Mouse (Mus musculus) adrenal gland, postnatal 36 days (tissue): Measurements from ENCODE around the gene Ankrd52. TPM values are rescaled to one million over a fixed set of nuclear protein-coding genes. Genes with fewer than 3 reads are reported as not detected.

ENCODE experiments used
- DNase-seq, 2 experiments: peaks; one replicate each; pipeline ENCODE4 v3.0.0; 2021; ENCODE audit warnings: mixed read lengths in 1 of 2
- total RNA-seq, 2 experiments: library from RNA; stranded (reverse); gene quantifications; 2 replicates each; pipeline ENCODE4 v1.2.3; 2021

The Ankrd52 gene
- total RNA-seq, 2 experiments from 2014 or later: 56.4 to 70.6 TPM

- DNase-seq: no peak
These were observed 7.3 kb upstream of the Ankrd52 start for GRCm38 (mm10) chr10:128369599-128369998.

- DNase-seq: no peak
These were observed 6.9 kb upstream of the Ankrd52 start for GRCm38 (mm10) chr10:128370021-128370420.

GRCm38 (mm10) chr10:128370601-128371000 lies 6.3 kb upstream of the Ankrd52 start:
- no peak for DNase-seq

GRCm38 (mm10) chr10:128372142-128372541 lies 4.8 kb upstream of the Ankrd52 start:
- DNase-seq: no peak

GRCm38 (mm10) chr10:128372989-128373748 lies 3.7 kb upstream of the Ankrd52 start:
- DNase-seq: no peak

- DNase-seq: peak in 1 of 2 experiments; percentile 19
These were observed 2.5 kb upstream of the Ankrd52 start for GRCm38 (mm10) chr10:128374393-128374792.

- DNase-seq: no peak
These were observed 838 bp upstream of the Ankrd52 start for GRCm38 (mm10) chr10:128376099-128376454.

GRCm38 (mm10) chr10:128377222-128377939 lies 466 bp downstream of the Ankrd52 start:
- peak; percentile 48 to 66 for DNase-seq

GRCm38 (mm10) chr10:128377940-128378448 lies 1.1 kb downstream of the Ankrd52 start:
- DNase-seq: no peak

GRCm38 (mm10) chr10:128378462-128378861 lies 1.5 kb downstream of the Ankrd52 start:
- DNase-seq: peak; percentile 54 to 63

GRCm38 (mm10) chr10:128379260-128379659 lies 2.3 kb downstream of the Ankrd52 start:
- DNase-seq: no peak

GRCm38 (mm10) chr10:128380565-128380964 lies 3.6 kb downstream of the Ankrd52 start:
- DNase-seq: no peak

- DNase-seq: no peak
These were observed 5.6 kb downstream of the Ankrd52 start for GRCm38 (mm10) chr10:128382482-128382881.

GRCm38 (mm10) chr10:128385902-128386301 lies 9.0 kb downstream of the Ankrd52 start:
- no peak for DNase-seq

GRCm38 (mm10) chr10:128388941-128389340 lies 12.0 kb downstream of the Ankrd52 start:
- no peak for DNase-seq

GRCm38 (mm10) chr10:128389570-128389969 lies 12.7 kb downstream of the Ankrd52 start:
- peak; percentile 85 to 86 for DNase-seq

- peak; percentile 69 to 74 for DNase-seq
These were observed 13.5 kb downstream of the Ankrd52 start for GRCm38 (mm10) chr10:128390366-128390765.

- no peak for DNase-seq
These were observed 14.9 kb downstream of the Ankrd52 start for GRCm38 (mm10) chr10:128391850-128392249.

- DNase-seq: no peak
These were observed 19.2 kb downstream of the Ankrd52 start for GRCm38 (mm10) chr10:128396017-128396673.

GRCm38 (mm10) chr10:128396716-128397264 lies 19.9 kb downstream of the Ankrd52 start:
- DNase-seq: no peak

GRCm38 (mm10) chr10:128397466-128397865 lies 20.6 kb downstream of the Ankrd52 start:
- peak in 1 of 2 experiments; percentile 52 for DNase-seq

GRCm38 (mm10) chr10:128400338-128400737 lies 23.4 kb downstream of the Ankrd52 start:
- DNase-seq: no peak
